Mouse (Mus musculus) thymus, adult 2 months (tissue): ENCODE measurements around the gene Rragc.

Experiments used
- CTCF ChIP-seq: fragments of 200-500 bp; IDR thresholded peaks from 2 replicates; pipeline ENCODE4 v1.5.1; 2012; ENCODE audit warnings: mild to moderate bottlenecking, control low read depth, low read length, moderate library complexity, borderline replicate concordance; ENCODE audit not compliant: control insufficient read depth, poor library complexity, insufficient read depth; ENCODE audit errors: extremely low read depth
- POLR2A ChIP-seq: fragments of 200-500 bp; IDR thresholded peaks from 2 replicates; pipeline ENCODE4 v1.6.1; 2012; ENCODE audit warnings: mild to moderate bottlenecking, low read length, control low read depth, moderate library complexity; ENCODE audit not compliant: control insufficient read depth, poor library complexity, insufficient read depth; ENCODE audit errors: extremely low read depth

- TF ChIP-seq CTCF (no peak), POLR2A (no peak)
These were observed 18.8 kb downstream of the Rragc start for GRCm38 (mm10) chr4:123936059-123936458.
